Mouse (Mus musculus) ES-E14 (cell line): ENCODE data around the gene Fam213b. TPM values are rescaled to one million over a fixed set of nuclear protein-coding genes. Genes with fewer than 3 reads are reported as not detected.
A peak's percentile ranks its signal among the peaks of the same experiment; 100 is the strongest.

Source experiments
- DNase-seq: peaks from one replicate; pipeline ENCODE4 v3.0.0-alpha.2; 2013; ENCODE audit warnings: low read depth, low spot score
- H3K27ac ChIP-seq: 2 replicates; pipeline ENCODE4 v1.5.1; 2012; ENCODE audit warnings: low read depth, mild to moderate bottlenecking, low read length, moderate library complexity, mixed read lengths; ENCODE audit not compliant: poor library complexity, insufficient read depth, severe bottlenecking
- H3K36me3 ChIP-seq: 2 replicates; pipeline ENCODE4 v1.6.1; 2012; ENCODE audit warnings: mild to moderate bottlenecking, low read length, moderate library complexity, mixed read lengths; ENCODE audit not compliant: control insufficient read depth, poor library complexity, insufficient read depth, severe bottlenecking
- H3K4me1 ChIP-seq, 2 experiments: fragments of 150-350 bp in 1 of 2; sonication (generic) in 1 of 2; 2 replicates each; pipeline ENCODE4 v1.6.1; 2012; ENCODE audit warnings: low read length in 2 of 2, mild to moderate bottlenecking in 1 of 2, mixed read lengths in 1 of 2; ENCODE audit not compliant: control insufficient read depth in 2 of 2, insufficient read depth in 2 of 2, poor library complexity in 1 of 2
- H3K4me3 ChIP-seq, 2 experiments: fragments of 150-350 bp in 1 of 2; sonication (generic) in 1 of 2; 2 replicates each; pipeline ENCODE4 v1.5.1; 2012; ENCODE audit warnings: low read length in 2 of 2, low read depth in 1 of 2, mild to moderate bottlenecking in 1 of 2, mixed read lengths in 1 of 2; ENCODE audit not compliant: insufficient read depth in 1 of 2, poor library complexity in 1 of 2, severe bottlenecking in 1 of 2
- H3K9ac ChIP-seq: 2 replicates; pipeline ENCODE4 v1.6.1; 2012; ENCODE audit warnings: low read depth, mild to moderate bottlenecking, low read length, mixed read lengths; ENCODE audit not compliant: poor library complexity, insufficient read depth, severe bottlenecking
- H3K9me3 ChIP-seq: fragments of 150-350 bp; sonication (generic); 2 replicates; pipeline ENCODE4 v1.6.1; 2012; ENCODE audit warnings: low read depth, mild to moderate bottlenecking, low read length; ENCODE audit not compliant: control insufficient read depth, insufficient read depth
- CHD2 ChIP-seq: IDR thresholded peaks from 2 replicates; pipeline ENCODE4 v1.6.1; 2014; ENCODE audit warnings: mild to moderate bottlenecking, low read depth, low read length, inconsistent platforms
- HCFC1 ChIP-seq: IDR thresholded peaks from 2 replicates; pipeline ENCODE4 v1.6.1; 2012; ENCODE audit warnings: low read length, inconsistent platforms, borderline replicate concordance; ENCODE audit not compliant: insufficient read depth
- MAFK ChIP-seq: IDR thresholded peaks from 2 replicates; pipeline ENCODE4 v1.6.1; 2014; ENCODE audit warnings: mild to moderate bottlenecking, low read depth, low read length, inconsistent platforms; ENCODE audit not compliant: insufficient read depth
- ZC3H11A ChIP-seq: IDR thresholded peaks from 2 replicates; pipeline ENCODE4 v1.6.1; 2012; ENCODE audit warnings: low read depth, mild to moderate bottlenecking, inconsistent platforms, low read length, borderline replicate concordance
- ZNF384 ChIP-seq: IDR thresholded peaks from 2 replicates; pipeline ENCODE4 v1.6.1; 2012; ENCODE audit warnings: low read depth, low read length, inconsistent platforms
- in situ Hi-C, 2 experiments: fragments of 600-800 bp; cut with MboI; formaldehyde crosslinking; loops; one replicate each; pipeline ENCODE4 v1.15.1; 2025; ENCODE audit warnings: low sequenced_read_pairs in 2 of 2, inconsistent platforms in 1 of 2; ENCODE audit not compliant: unreplicated experiment in 2 of 2
- total RNA-seq: library from RNA; depleted of rRNA; stranded (reverse); fragments of 300-350 nt; gene quantifications from 2 replicates; pipeline ENCODE4 v1.2.3, GENCODE M21; 2012

Fam213b gene
- total RNA-seq, 1 experiment = 15.7 TPM

DNA sequence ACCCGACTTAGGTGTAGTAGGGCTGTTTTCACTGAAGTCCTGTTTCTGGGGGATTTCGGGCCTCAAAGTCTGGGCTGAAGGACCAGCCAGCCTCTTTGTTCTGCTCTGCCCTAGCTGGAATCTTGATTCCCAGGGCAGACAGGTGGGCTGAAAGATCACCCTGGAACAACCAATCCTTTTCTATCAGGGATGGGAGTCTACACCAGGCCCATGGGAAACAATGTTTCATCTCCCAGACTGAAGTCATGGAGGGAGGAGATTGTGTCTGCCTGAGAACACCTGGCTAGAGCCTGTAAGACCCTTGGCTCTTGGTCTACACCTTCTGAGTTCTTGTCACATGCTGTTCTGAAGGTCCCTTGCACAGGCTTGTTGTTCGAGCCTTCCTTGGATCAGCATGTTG, 40.3 kb downstream of the Fam213b start:
- Histone ChIP-seq H3K36me3 (no peaks in the 10 kb centered on the region), H3K4me3 (no peak overlapping the region), H3K27ac (no peak overlapping the region), H3K4me1 (peaks cover 0 to 5% of the 10 kb centered on the region in 2 experiments; a peak in 1 of 4 replicates), H3K9ac (no peak overlapping the region), H3K9me3 (no peaks in the 10 kb centered on the region)
- no peak for DNase-seq
- TF ChIP-seq ZNF384 = no peak
- TF ChIP-seq CHD2 = no peak
- no peak for TF ChIP-seq ZC3H11A
- no peak for TF ChIP-seq HCFC1
- no peak for TF ChIP-seq MAFK
- in situ Hi-C loops = no loop called here

DNA sequence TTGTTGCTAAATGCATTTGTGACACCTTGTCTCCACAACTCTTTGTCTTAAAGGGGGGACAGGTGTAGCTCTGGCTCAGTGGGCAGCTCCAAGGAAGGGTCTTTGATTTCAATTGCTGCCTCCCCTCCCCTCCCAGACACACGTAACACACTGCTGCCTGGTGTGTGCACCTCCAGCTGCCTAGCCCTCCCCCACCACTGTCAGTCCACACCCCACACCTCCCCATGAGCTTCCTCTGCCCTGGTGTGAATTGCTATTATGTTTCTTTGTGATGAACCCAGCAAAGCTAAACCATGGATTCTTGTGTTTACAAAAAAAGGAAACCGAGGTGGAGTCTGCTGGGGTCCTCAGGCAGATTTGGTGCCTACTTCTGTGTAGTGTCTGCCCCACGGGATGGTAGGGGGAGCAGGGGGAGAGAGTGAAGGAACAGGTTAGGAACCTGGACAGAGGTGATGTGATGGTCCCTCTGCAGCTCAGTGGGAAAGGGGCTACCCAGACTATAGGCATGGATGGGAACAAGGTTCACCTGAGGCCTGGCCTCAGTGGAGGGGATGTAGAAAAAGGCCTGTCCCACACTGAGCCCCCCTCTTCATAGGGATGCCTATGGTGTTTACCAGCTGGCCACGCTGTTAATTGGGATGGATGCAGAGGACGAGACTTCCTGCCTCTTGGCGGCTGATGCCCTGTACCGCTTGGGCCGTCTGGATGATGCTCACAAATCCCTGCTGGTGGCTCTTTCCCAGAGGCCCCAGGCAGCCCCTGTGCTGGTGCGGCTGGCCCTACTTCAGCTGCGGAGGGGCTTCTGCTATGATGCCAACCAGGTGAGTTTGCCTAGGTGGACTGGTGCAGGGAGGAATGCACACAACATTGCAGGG, 41.3 kb downstream of the Fam213b start:
- Histone ChIP-seq H3K9ac (no peak overlapping the region), H3K27ac (no peak overlapping the region), H3K9me3 (no peaks in the 10 kb centered on the region), H3K36me3 (no peaks in the 10 kb centered on the region), H3K4me1 (peaks cover 0 to 5% of the 10 kb centered on the region in 2 experiments; a peak in 1 of 4 replicates), H3K4me3 (no peak overlapping the region)
- DNase-seq = no peak
- no peak for TF ChIP-seq MAFK
- no peak for TF ChIP-seq ZNF384
- TF ChIP-seq HCFC1 = no peak
- no peak for TF ChIP-seq CHD2
- TF ChIP-seq ZC3H11A = no peak
- in situ Hi-C loops = no loop called here

DNA sequence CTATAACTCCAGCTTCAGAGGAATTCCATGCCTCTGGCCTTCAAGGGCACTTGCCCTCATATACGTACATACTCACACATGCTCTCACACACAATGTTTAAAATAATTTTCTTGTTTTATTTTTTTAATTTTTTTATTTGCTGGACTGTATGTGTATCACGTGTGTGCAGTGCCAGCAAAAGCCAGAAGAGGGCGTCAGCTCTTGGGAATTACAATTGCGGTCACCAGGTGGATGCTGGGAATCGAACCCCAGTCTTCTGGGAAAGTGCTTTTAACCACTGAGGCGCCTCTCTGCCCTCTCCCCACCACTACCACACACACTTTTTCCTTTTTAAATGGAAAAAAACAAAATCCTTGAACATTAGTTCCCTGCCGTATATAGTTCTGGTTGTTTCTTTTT, 42.1 kb downstream of the Fam213b start:
- Histone ChIP-seq H3K4me3 (0 out of 4 replicates have a peak overlapping the region, but pooled peaks have one; percentile 55 to 77), H3K9me3 (no peaks in the 10 kb centered on the region), H3K4me1 (peaks cover 0 to 5% of the 10 kb centered on the region in 2 experiments; a peak in 1 of 4 replicates), H3K27ac (no peak overlapping the region), H3K9ac (no peak overlapping the region), H3K36me3 (no peaks in the 10 kb centered on the region)
- no peak for TF ChIP-seq CHD2
- TF ChIP-seq ZNF384 = no peak
- TF ChIP-seq HCFC1 = no peak
- TF ChIP-seq ZC3H11A = no peak
- no peak for TF ChIP-seq MAFK
- in situ Hi-C loops = no loop called here
- no peak for DNase-seq

DNA sequence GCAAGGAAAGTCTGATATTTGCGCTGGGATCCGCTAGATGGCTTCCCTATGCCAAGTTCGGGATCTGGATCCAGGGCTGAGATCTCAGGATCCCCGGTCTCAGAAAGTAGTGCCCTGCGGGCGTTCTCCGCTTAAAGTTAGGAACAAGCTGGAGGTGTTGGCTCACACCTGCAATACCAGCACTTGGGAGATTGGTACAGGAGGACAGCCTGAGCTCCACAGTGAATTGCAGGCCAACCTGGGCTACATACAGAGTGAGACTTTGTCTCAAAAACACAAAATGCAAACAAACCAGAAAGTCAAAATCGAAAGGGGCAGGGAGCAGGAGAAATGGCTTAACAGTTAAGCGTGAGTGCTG, 42.5 kb downstream of the Fam213b start:
- Histone ChIP-seq H3K9ac (peak overlapping the region; percentile 65; the same call in 1 of the 2 replicates), H3K27ac (no peak overlapping the region)
- in situ Hi-C loops = no loop called here

More for the DNA sequence above, 42.5 kb downstream of the Fam213b start:
- peak overlapping the region; percentile 55 to 77 for H3K4me3 ChIP-seq
- DNase-seq = no peak
- no peaks in the 10 kb centered on the region for H3K9me3 ChIP-seq
- H3K4me1 ChIP-seq = peaks cover 0 to 5% of the 10 kb centered on the region in 2 experiments; a peak in 1 of 4 replicates
- no peaks in the 10 kb centered on the region for H3K36me3 ChIP-seq
- TF ChIP-seq ZNF384 (no peak), HCFC1 (no peak), ZC3H11A (no peak), MAFK (no peak), CHD2 (no peak)
